Mouse (Mus musculus): ENCODE data around the gene Sept9.

DNA sequence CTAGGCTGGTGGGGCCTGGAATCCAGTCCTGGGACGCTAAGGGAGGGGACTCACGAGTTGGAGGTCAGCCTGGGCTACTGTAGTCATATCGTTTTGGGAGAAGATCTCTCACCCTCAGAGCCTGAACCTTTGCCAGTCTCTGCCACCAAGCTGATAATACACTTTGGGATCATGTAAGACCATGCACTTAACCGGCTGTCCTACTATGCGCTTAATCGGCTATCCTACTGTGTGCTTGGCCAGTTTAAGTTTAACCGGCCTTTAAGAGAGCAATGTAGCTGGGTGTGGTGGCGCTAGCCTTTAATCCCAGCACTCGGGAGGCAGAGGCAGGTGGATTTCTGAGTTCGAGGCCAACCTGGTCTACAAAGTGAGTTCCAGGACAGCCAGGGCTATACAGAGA is 173.1 kb downstream of the Sept9 start:
- TF ChIP-seq CTCF (IDR thresholded peaks at IDR 0.05; ENCODE audit: control insufficient read depth, insufficient read depth, insufficient replicate concordance, low read depth, low read length), result no peak
- TF ChIP-seq POLR2A (IDR thresholded peaks at IDR 0.05; ENCODE audit: control insufficient read depth, low read depth, low read length), result no peak
